Mouse (Mus musculus) myocyte (in vitro differentiated cells): ENCODE measurements around the gene Ndufb4.

Experiments
- MAX ChIP-seq: IDR thresholded peaks from one replicate; pipeline ENCODE4 v1.6.1; 2011; ENCODE audit warnings: low read depth, mild to moderate bottlenecking, control low read depth
- MYOG ChIP-seq, 3 experiments: IDR thresholded peaks; one replicate each; pipeline ENCODE4 v1.6.1; 2011; ENCODE audit warnings: control low read depth in 2 of 3, low read depth in 2 of 3, mild to moderate bottlenecking in 2 of 3; ENCODE audit not compliant: insufficient read length in 2 of 3, control insufficient read depth in 1 of 3, insufficient read depth in 1 of 3
- POLR2A ChIP-seq: IDR thresholded peaks from one replicate; pipeline ENCODE4 v1.6.1; 2011; ENCODE audit warnings: low read depth, mild to moderate bottlenecking, control low read depth, moderate library complexity; ENCODE audit not compliant: insufficient read length

- no peak for TF ChIP-seq MAX
- TF ChIP-seq POLR2A = no peak
- TF ChIP-seq MYOG (IDR thresholded peaks at IDR 0.05; ENCODE audit: control insufficient read depth in 1 of 3, insufficient read depth in 1 of 3, insufficient read length in 2 of 3, low read depth in 2 of 3) = no peak
Observed at GRCm38 (mm10) chr16:37676024-37676676, 21.9 kb upstream of the Ndufb4 start.
